Mouse (Mus musculus) neural tube, embryonic 13.5 days (tissue): ENCODE measurements at regions not wholly inside any gene's neighbourhood (a gene's known extent, or its start where the extent isn't known, plus 50 kb on each side); places are given as distances from the start of the nearest gene placed in this dataset.
"Not testable (repeated sequence)": the region's sequence is repeated elsewhere in the genome, so short reads cannot be mapped to it uniquely, and the experiment has no call there.

ENCODE experiments used
- ATAC-seq: fragments of 200-750 bp; cut with Nextera tagmentation; 2 replicates; pipeline ENCODE4 v1.8.0; 2017; ENCODE audit warnings: low read depth, mild to moderate bottlenecking, moderate TSS enrichment, moderate library complexity
- H3K27ac ChIP-seq: fragments of 300-500 bp; sonication (generic); replicated peaks from 2 replicates; pipeline ENCODE4 v1.5.1; 2015; ENCODE audit warnings: moderate library complexity, mild to moderate bottlenecking, inconsistent platforms
- H3K27me3 ChIP-seq: fragments of 300-500 bp; sonication (generic); 2 replicates; pipeline ENCODE4 v1.6.1; 2015; ENCODE audit warnings: mild to moderate bottlenecking, inconsistent platforms
- H3K36me3 ChIP-seq: fragments of 300-500 bp; sonication (generic); 2 replicates; pipeline ENCODE4 v1.6.1; 2015; ENCODE audit warnings: mild to moderate bottlenecking, inconsistent platforms
- H3K4me1 ChIP-seq: fragments of 300-500 bp; sonication (generic); replicated peaks from 2 replicates; pipeline ENCODE4 v1.6.1; 2015; ENCODE audit warnings: inconsistent platforms
- H3K4me2 ChIP-seq: fragments of 300-500 bp; sonication (generic); 2 replicates; pipeline ENCODE4 v1.6.1; 2015; ENCODE audit warnings: inconsistent platforms, mild to moderate bottlenecking, moderate library complexity
- H3K4me3 ChIP-seq: fragments of 300-500 bp; sonication (generic); 2 replicates; pipeline ENCODE4 v1.5.1; 2015; ENCODE audit warnings: mild to moderate bottlenecking, inconsistent platforms
- H3K9ac ChIP-seq: fragments of 300-500 bp; sonication (generic); 2 replicates; pipeline ENCODE4 v1.6.1; 2015; ENCODE audit warnings: moderate library complexity, mild to moderate bottlenecking, inconsistent platforms
- H3K9me3 ChIP-seq: fragments of 300-500 bp; sonication (generic); 2 replicates; pipeline ENCODE4 v1.6.1; 2016; ENCODE audit warnings: inconsistent platforms
- WGBS: fragments of 180-500 bp; shearing (Covaris S2); methylation state at CpG from one replicate; pipeline ENCODE4 v1.1.7; 2015; 5-methylcytosine and 5-hydroxymethylcytosine counted together

DNA sequence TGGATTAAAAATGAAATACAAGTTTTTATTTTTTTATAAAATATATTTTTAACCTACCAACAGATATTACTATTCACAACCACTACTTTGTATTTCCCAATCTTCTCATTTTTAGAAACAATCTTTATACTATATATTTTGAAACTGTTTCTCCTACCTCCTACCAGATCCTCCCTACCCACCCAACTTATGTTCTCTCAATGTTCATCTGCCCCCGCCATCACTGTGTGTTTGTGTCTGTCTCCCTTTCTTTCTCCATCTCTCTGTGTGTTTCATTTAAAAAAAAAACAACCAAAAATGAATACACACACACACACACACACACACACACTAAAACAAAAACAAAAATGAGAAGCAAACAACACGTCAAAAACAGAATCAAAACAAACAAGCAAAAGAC is 118.5 kb downstream of the Pcdh18 start:
- no peak overlapping the region for H3K27ac ChIP-seq
- no peaks in the 10 kb centered on the region for H3K9me3 ChIP-seq
- no peak overlapping the region for H3K9ac ChIP-seq
- no peaks in the 10 kb centered on the region for H3K36me3 ChIP-seq
- 83% methylated on average over 2 of the region's 2 CpGs for WGBS
- H3K4me1 ChIP-seq = peaks cover 9% of the 10 kb centered on the region; the same call in 1 of the 2 replicates
- H3K4me3 ChIP-seq = no peak overlapping the region
- no peak overlapping the region for H3K4me2 ChIP-seq
- no peaks in the 10 kb centered on the region for H3K27me3 ChIP-seq
- no peak for ATAC-seq

DNA sequence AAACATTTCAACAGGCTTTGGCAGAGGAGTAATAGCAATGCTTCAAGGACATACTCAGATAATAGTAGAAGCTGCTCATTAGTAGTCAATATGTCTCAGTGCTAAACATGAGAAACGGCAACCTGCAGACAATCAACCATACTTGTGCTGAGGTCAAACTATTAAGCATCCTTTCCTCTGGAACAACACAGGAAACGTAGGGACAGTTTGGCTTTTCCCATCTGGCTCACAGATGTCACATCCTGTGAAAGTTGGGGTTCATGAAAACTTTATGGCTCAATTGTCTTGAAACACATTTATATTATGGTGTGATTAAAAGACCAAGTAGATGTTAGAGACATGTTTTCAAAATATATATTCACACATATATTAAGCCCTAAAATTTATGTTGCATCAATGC is 120.4 kb downstream of the Pcdh18 start:
- Histone ChIP-seq H3K27ac (no peak overlapping the region), H3K4me2 (no peak overlapping the region), H3K4me3 (no peak overlapping the region), H3K36me3 (no peaks in the 10 kb centered on the region), H3K9me3 (no peaks in the 10 kb centered on the region), H3K4me1 (no peaks in the 10 kb centered on the region), H3K27me3 (no peaks in the 10 kb centered on the region), H3K9ac (no peak overlapping the region)
- ATAC-seq = no peak
- WGBS = 59% methylated on average over 2 of the region's 2 CpGs

DNA sequence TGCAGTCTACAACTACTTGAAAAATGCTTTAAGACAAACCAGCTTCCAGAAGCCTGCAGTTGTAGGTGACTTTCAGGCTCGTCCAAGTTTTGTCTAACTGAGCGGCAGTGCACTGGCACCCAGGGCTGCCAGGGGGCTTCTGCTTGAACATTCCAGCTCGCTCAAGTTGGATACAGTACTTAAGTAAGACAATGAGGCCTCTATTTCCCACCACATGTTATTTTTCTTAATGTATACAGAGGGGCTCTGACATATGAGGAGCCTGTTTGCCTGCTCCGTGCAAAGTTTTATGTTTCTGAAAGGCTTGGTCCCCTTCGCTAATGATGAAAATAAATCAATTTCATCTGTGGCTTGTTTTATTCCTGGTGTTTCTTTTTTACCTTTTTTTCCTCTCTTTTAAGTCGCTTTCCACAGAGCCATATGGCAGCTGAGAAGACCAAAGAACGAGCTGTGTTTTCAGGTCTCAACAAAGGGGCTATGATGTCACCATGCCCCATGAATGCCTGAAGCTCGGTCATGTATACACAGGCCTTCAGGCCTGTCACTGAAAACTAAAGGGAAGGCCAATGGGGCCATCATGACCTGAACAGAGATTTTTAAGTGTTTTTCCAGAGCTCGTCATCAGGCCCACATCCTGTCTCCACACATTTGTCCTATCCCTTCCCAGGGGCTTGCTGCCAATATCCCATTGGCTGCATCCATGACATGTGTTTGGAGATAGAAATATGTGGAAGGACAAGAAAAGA is 164.2 kb downstream of the Pcdh18 start:
- no peak overlapping the region for H3K4me2 ChIP-seq
- ATAC-seq = peak; percentile 84
- no peaks in the 10 kb centered on the region for H3K9me3 ChIP-seq
- no peak overlapping the region for H3K4me3 ChIP-seq
- H3K36me3 ChIP-seq = no peaks in the 10 kb centered on the region
- 9% methylated on average over 9 of the region's 9 CpGs for WGBS
- no peak overlapping the region for H3K9ac ChIP-seq
- H3K27me3 ChIP-seq = no peaks in the 10 kb centered on the region
- H3K27ac ChIP-seq = peak overlapping the region; percentile 49; the same call in 1 of the 2 replicates
- H3K4me1 ChIP-seq = peaks cover 9% of the 10 kb centered on the region

DNA sequence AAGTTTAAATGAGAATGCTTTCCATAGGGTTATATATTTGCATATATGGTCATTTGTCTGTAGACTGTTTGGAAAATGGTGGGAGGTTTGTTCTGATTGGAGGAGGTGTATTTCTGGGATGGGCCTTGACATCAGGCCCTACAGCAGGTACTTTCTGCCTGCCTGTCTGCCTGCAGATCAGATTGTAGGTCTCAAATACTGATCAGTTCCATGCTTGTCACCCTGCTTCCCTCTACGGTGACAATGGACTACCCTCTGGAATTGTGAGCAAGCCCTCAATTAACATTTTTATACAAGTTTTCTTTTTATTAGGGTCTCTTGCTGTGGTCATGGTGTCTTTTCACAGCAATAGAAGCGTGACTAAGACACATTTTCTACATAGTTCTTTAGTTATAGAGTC is 166.9 kb downstream of the Pcdh18 start:
- no peak for ATAC-seq
- no peak overlapping the region for H3K4me3 ChIP-seq
- H3K4me2 ChIP-seq = no peak overlapping the region
- no peak overlapping the region for H3K9ac ChIP-seq
- H3K4me1 ChIP-seq = peaks cover 9% of the 10 kb centered on the region
- WGBS = 37% methylated on average over 2 of the region's 2 CpGs
- H3K27me3 ChIP-seq = no peaks in the 10 kb centered on the region
- H3K36me3 ChIP-seq = no peaks in the 10 kb centered on the region
- H3K9me3 ChIP-seq = no peaks in the 10 kb centered on the region
- no peak overlapping the region for H3K27ac ChIP-seq

DNA sequence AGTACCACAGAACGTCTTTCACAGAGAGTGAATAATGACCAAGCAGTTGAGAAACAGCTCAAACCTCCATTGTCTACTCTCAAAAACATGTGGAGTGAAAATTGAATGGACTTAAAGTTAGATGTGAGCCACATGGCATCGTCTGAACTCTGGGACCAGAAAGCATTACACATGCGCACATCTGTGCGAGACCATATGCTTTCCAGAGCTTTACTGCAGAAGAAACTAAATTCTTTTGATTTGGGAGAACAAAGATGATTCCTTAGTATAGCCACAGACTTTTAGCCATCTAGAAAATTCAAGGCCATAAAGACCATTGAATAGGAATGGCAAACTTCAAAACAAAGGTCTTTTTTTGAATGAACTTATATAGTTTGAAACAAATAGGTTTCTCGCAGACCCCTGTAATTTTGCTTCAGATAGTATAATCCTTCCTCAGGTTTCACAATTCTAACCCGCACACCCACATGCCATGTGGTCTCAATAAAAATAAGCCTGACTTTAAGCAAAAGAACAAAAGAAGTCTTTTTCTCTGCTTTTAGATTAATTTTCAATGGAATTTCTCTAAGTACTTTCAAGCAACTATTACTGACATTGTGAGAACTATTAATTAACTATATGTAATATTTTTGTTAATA is 170.5 kb downstream of the Pcdh18 start:
- Histone ChIP-seq H3K9ac (no peak overlapping the region), H3K27me3 (no peaks in the 10 kb centered on the region), H3K9me3 (no peaks in the 10 kb centered on the region), H3K36me3 (no peaks in the 10 kb centered on the region), H3K4me2 (no peak overlapping the region), H3K4me3 (no peak overlapping the region), H3K27ac (no peak overlapping the region), H3K4me1 (no peaks in the 10 kb centered on the region)
- ATAC-seq = no peak
- 49% methylated on average over 6 of the region's 6 CpGs for WGBS

DNA sequence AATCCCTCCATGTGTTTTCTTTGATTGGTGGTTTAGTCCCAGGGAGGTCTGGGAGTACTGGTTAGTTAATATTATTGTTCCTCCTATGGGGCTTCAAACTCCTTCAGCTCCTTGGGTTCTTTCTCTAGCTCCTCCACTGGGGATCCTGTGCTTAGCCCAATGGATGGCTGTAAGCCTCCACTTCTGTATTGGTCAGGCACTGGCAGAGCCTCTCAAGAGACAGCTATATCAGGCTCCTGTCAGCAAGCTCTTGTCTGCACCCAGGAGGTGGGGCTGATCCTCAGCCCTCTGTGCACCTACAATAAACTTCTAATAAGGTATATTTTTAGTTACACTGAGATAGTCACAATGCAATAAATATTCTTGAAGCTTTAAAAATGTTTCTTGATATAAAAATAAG is 171.2 kb downstream of the Pcdh18 start:
- not testable (repeated sequence) for ATAC-seq, H3K9ac ChIP-seq, H3K27ac ChIP-seq, H3K27me3 ChIP-seq, H3K4me1 ChIP-seq, H3K36me3 ChIP-seq, H3K9me3 ChIP-seq, H3K4me3 ChIP-seq, H3K4me2 ChIP-seq

DNA sequence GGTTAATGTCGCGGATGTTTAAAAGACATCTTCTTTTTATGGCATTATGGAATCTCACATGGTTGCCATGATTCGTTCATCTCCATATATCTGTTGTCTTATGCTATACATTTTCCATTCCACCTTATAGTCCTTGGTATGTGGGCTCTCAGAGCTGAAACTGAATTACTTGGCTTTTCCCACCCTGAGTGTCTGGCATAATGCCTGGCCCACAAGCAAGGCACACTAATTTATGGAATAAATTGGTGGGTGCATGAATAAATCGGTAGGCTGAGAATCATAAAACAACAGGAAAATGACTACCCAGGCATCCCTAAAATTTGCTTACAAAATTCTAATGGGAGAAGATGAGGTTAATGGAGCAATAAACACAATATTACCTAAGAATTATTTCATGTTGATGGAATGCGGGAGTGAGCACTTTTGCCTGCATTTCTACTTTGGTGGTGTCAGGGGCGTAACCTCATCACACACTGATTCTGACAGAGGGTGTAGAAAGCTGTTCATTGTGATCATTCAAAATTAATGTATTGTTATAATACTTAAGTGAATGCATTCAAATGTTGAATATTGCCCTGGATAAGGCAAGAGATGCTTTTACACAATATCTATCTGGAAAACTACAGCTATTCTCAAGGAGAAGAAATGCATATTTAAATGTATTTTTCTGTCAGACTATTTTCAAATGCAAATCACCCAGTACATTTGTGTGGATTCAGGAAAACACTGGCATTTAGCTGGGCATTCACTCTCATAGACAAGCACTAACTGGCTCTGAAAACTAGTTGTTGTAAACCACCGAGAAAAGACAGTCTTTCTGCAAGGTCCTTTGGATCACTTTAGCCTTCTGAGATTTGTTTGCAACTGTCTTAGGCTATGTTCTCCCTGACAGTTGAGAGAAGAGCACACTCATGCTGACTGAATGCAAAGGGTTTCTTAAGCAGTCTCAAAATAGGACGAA is 190.1 kb downstream of the Pcdh18 start:
- Histone ChIP-seq H3K4me3 (no peak overlapping the region), H3K9me3 (no peaks in the 10 kb centered on the region), H3K36me3 (no peaks in the 10 kb centered on the region), H3K9ac (no peak overlapping the region), H3K27me3 (no peaks in the 10 kb centered on the region), H3K27ac (no peak overlapping the region), H3K4me2 (no peak overlapping the region), H3K4me1 (no peaks in the 10 kb centered on the region)
- 78% methylated on average over 8 of the region's 8 CpGs for WGBS
- ATAC-seq = no peak

DNA sequence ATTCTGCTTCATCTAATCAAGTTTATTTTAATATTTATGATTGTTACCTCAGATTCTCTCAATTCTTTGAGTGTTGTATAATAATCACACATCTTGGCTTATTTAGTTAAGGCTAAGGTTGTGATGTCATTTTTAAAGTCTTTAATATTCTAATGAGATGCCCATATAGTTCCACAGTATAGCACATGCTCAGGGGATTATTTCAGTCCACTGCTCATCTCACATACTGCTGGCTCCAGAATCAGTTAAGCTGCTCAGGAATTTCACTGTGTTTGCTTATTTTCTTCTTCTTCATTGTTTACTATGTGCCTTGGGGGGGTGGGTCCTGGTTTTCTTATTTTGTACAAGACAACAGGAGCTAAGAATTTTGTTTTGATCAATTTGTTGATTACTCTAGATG is 229.5 kb downstream of the Pcdh18 start:
- no peak for ATAC-seq
- H3K27me3 ChIP-seq = no peaks in the 10 kb centered on the region
- H3K9me3 ChIP-seq = no peaks in the 10 kb centered on the region
- no peak overlapping the region for H3K4me2 ChIP-seq
- H3K36me3 ChIP-seq = no peaks in the 10 kb centered on the region
- no peak overlapping the region for H3K4me3 ChIP-seq
- no peak overlapping the region for H3K27ac ChIP-seq
- H3K4me1 ChIP-seq = no peaks in the 10 kb centered on the region
- no peak overlapping the region for H3K9ac ChIP-seq

DNA sequence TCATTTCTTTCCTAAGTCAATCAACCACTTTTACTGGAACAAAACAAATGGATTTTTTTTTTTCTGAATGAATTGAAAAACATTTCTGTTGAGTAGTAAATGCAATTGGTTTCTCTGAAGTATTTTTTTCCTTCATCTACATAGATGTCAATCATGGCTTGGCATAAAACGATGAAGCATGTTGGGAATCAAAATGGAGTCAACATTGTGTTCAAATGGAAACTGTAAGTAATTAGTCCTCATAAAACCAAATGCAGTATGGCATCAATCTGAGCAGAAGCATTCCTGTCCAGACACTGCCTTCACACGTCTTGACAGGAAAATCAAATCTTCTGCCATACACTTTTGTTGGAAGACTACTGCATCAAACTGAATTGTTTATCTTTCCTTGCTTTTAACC is 237.0 kb downstream of the Pcdh18 start:
- Histone ChIP-seq H3K36me3 (no peaks in the 10 kb centered on the region), H3K9me3 (no peaks in the 10 kb centered on the region), H3K9ac (no peak overlapping the region), H3K4me2 (no peak overlapping the region), H3K4me1 (no peaks in the 10 kb centered on the region), H3K27me3 (no peaks in the 10 kb centered on the region), H3K27ac (no peak overlapping the region), H3K4me3 (no peak overlapping the region)
- ATAC-seq = no peak
- WGBS = 79% methylated on average over 2 of the region's 2 CpGs

DNA sequence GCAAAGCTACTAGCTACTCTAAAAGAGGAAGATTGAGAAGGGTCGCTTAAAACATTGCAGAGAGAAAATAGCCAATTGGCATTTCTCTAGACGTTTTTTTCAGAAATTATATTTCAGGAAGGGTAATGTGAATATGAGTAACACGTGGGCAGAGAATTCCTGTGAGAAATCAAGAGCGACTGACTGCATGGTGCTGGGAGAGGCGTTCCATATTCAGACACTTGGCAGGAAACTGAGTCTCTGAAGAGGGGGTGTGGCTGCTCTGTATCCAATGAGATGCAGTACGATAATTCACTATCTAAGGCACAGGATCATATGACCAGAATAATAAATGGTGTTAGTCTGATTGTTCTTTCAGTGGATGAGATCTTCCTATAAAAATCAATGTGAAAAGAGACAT is 252.5 kb downstream of the Pcdh18 start:
- H3K27ac ChIP-seq = no peak overlapping the region
- WGBS = 77% methylated on average over 6 of the region's 6 CpGs
- no peak overlapping the region for H3K4me2 ChIP-seq
- no peaks in the 10 kb centered on the region for H3K9me3 ChIP-seq
- no peaks in the 10 kb centered on the region for H3K4me1 ChIP-seq
- H3K4me3 ChIP-seq = no peak overlapping the region
- no peaks in the 10 kb centered on the region for H3K27me3 ChIP-seq
- ATAC-seq = no peak
- H3K36me3 ChIP-seq = no peaks in the 10 kb centered on the region
- H3K9ac ChIP-seq = no peak overlapping the region

DNA sequence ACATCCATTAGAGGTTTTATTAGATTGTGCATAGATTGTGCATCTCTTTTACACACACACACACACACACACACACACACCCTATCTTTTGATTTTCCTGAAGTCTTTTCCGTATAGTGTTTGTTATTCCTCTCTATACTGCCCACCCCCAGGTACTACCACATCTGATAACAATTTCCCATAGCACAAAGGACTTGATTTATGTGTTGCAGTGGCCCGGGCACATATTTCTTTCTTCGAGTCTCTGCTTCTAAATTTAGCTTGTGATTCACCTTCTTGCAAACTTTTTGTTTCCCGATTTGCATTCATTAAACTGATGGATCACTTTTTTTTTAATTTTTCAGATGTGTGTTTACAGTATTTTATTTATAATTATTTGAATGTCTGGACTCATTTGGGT is 254.8 kb downstream of the Pcdh18 start:
- H3K27ac ChIP-seq = no peak overlapping the region
- no peak overlapping the region for H3K4me3 ChIP-seq
- no peaks in the 10 kb centered on the region for H3K27me3 ChIP-seq
- no peak overlapping the region for H3K9ac ChIP-seq
- H3K36me3 ChIP-seq = no peaks in the 10 kb centered on the region
- no peak overlapping the region for H3K4me2 ChIP-seq
- 68% methylated on average over 4 of the region's 4 CpGs for WGBS
- no peak for ATAC-seq
- no peaks in the 10 kb centered on the region for H3K4me1 ChIP-seq
- no peaks in the 10 kb centered on the region for H3K9me3 ChIP-seq

DNA sequence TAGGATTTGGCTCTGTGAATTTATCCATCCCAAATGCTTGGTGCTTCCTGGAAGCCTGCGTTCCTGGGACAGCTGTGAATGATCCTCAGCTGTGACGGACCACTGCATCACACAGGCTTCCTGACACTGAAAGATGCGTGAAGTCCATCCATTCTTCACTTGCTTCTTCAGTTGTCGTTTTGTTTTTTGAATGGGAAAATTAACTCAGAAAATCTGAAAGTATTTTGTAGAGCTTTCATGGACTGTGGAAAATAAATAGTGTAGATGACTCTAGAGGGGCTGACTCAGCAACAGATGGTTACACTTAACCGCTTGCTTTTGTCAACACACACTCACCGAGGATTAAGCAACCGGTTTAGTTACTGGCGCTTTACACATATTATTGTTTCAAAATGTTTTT is 272.0 kb downstream of the Pcdh18 start:
- WGBS = 86% methylated on average over 8 of the region's 8 CpGs
- H3K4me1 ChIP-seq = no peaks in the 10 kb centered on the region
- H3K9ac ChIP-seq = no peak overlapping the region
- ATAC-seq = no peak
- no peaks in the 10 kb centered on the region for H3K27me3 ChIP-seq
- no peaks in the 10 kb centered on the region for H3K36me3 ChIP-seq
- H3K9me3 ChIP-seq = no peaks in the 10 kb centered on the region
- H3K27ac ChIP-seq = no peak overlapping the region
- H3K4me3 ChIP-seq = no peak overlapping the region
- no peak overlapping the region for H3K4me2 ChIP-seq
